Mouse (Mus musculus) liver, embryonic 14.5 days (tissue): ENCODE data around the gene Patj.

Source experiments
- CTCF ChIP-seq: IDR thresholded peaks from 2 replicates; pipeline ENCODE4 v1.5.1; 2016; ENCODE audit warnings: antibody characterized with exemption, low read depth, control low read depth
- EP300 ChIP-seq: IDR thresholded peaks from 2 replicates; pipeline ENCODE4 v1.6.1; 2016; ENCODE audit warnings: antibody characterized with exemption, low read depth

GRCm38 (mm10) chr4:98614395-98614794 is 218.8 kb downstream of the Patj start:
- TF ChIP-seq CTCF (no peak), EP300 (no peak)
